Mouse (Mus musculus): Measurements from ENCODE around the gene Cdc16. TPM values are rescaled to one million over a fixed set of nuclear protein-coding genes. Genes with fewer than 3 reads are reported as not detected.

Cdc16 gene
- total and polyA plus RNA-seq, 3 experiments = 55.1 to 94.3 (median 55.6) TPM

- Histone ChIP-seq H3K27me3 (replicated peaks) (no peaks in the 10 kb centered on the region), H3K4me1 (ENCODE audit: control insufficient read depth in 1 of 2, insufficient read depth in 2 of 2) (peaks cover 4 to 37% of the 10 kb centered on the region in 2 experiments; a peak in 3 of 4 replicates), H3K4me2 (ENCODE audit: insufficient read depth, low read depth, poor library complexity, severe bottlenecking) (peak overlapping the region; percentile 52; the same call in 1 of the 2 replicates), H3K9me3 (replicated peaks; ENCODE audit: low read length) (no peaks in the 10 kb centered on the region), H3K9ac (ENCODE audit: insufficient read depth, low read depth) (peak overlapping the region; percentile 84), H3K27ac (ENCODE audit: insufficient read depth, low read depth) (peak overlapping the region; percentile 77), H3K79me2 (replicated peaks; ENCODE audit: control insufficient read depth, extremely low read depth, insufficient read depth, poor library complexity, severe bottlenecking) (peaks cover under 1% of the 10 kb centered on the region; the same call in 1 of the 2 replicates), H3K36me3 (replicated peaks in 1 of 2; ENCODE audit: control insufficient read depth in 1 of 2, insufficient read depth in 1 of 2, low read length in 1 of 2) (peaks cover 17 to 43% of the 10 kb centered on the region in 2 experiments), H3K4me3 (replicated peaks in 1 of 3; ENCODE audit: low read depth in 2 of 3, low read length in 2 of 3, poor library complexity in 1 of 3) (peak overlapping the region; percentile 72 to 75 (median 73))
- in situ Hi-C loops (cut with MboI; ENCODE audit: low pct_ligation_motif_present, low pct_unique_long_range_greater_than_20kb, low sequenced_read_pairs) (loop anchor here (10.0 kb wide), 1 partner anchor 99 kb away; no protein-coding TSS in a partner anchor), dilution Hi-C loops (cut with MboI; ENCODE audit: extremely low pct_ligation_motif_present, extremely low pct_unique_long_range_greater_than_20kb, low sequenced_read_pairs) (no loop called here)
- peak; percentile 96 for DNase-seq (ENCODE audit: extremely low read depth)
- TF ChIP-seq IRF4 (IDR thresholded peaks at IDR 0.05; ENCODE audit: low read depth, low read length) (0 out of 2 replicates have a peak, but pooled peaks have one; percentile 13), KAT2A (IDR thresholded peaks at IDR 0.05; ENCODE audit: insufficient replicate concordance, low read length) (no peak), RAD21 (IDR thresholded peaks at IDR 0.05; ENCODE audit: low read depth, low read length) (peak; percentile 44), NRF1 (IDR thresholded peaks at IDR 0.05; ENCODE audit: low read depth, low read length) (no peak), ELF1 (IDR thresholded peaks at IDR 0.05; ENCODE audit: low read depth, low read length) (no peak), CTCF (conservative IDR thresholded peaks at IDR 0.05 in 1 of 2, IDR thresholded peaks at IDR 0.05 in 1 of 2; ENCODE audit: low read depth in 2 of 2, low read length in 2 of 2) (peak in 1 of 2 experiments; percentile 78; a peak in 2 of 4 replicates), PAX5 (IDR thresholded peaks at IDR 0.05; ENCODE audit: low read length) (no peak), CHD2 (IDR thresholded peaks at IDR 0.05; ENCODE audit: low read length) (peak; percentile 96), SMC3 (IDR thresholded peaks at IDR 0.05; ENCODE audit: low read depth, low read length) (peak; percentile 65), HCFC1 (IDR thresholded peaks at IDR 0.05; ENCODE audit: low read depth, low read length) (peak; percentile 54; the same call in 1 of the 2 replicates), UBTF (IDR thresholded peaks at IDR 0.05; ENCODE audit: low read depth, low read length) (no peak)
Observed at GRCm38 (mm10) chr8:13785764-13786299, 28.4 kb downstream of the Cdc16 start.

- peaks cover 2% of the 10 kb centered on the region; the same call in 1 of the 2 replicates for H3K79me2 ChIP-seq (replicated peaks; ENCODE audit: control insufficient read depth, extremely low read depth, insufficient read depth, poor library complexity, severe bottlenecking)
- TF ChIP-seq ETS1 (conservative IDR thresholded peaks at IDR 0.05; ENCODE audit: low read depth, low read length) (no peak), TCF12 (IDR thresholded peaks at IDR 0.05; ENCODE audit: low read depth, low read length) (no peak), NRF1 (IDR thresholded peaks at IDR 0.05; ENCODE audit: low read depth, low read length) (no peak), KAT2A (IDR thresholded peaks at IDR 0.05; ENCODE audit: insufficient replicate concordance, low read length) (no peak), TBP (conservative IDR thresholded peaks at IDR 0.05; ENCODE audit: low read depth, low read length) (no peak), ZNF384 (IDR thresholded peaks at IDR 0.05; ENCODE audit: low read depth, low read length) (no peak), USF1 (IDR thresholded peaks at IDR 0.05; ENCODE audit: low read depth, low read length) (no peak), SIN3A (IDR thresholded peaks at IDR 0.05; ENCODE audit: low read length) (no peak), MAZ (IDR thresholded peaks at IDR 0.05; ENCODE audit: low read depth, low read length) (no peak), ZC3H11A (IDR thresholded peaks at IDR 0.05; ENCODE audit: low read depth, low read length) (no peak), ZMIZ1 (IDR thresholded peaks at IDR 0.05; ENCODE audit: low read depth, low read length) (no peak), PAX5 (IDR thresholded peaks at IDR 0.05; ENCODE audit: low read length) (no peak)
- H3K9ac ChIP-seq (ENCODE audit: insufficient read depth, low read depth) = no peak overlapping the region
- H3K4me3 ChIP-seq (replicated peaks in 1 of 3; ENCODE audit: low read depth in 2 of 3, low read length in 2 of 3, poor library complexity in 1 of 3) = no peak overlapping the region
- H3K4me2 ChIP-seq (ENCODE audit: insufficient read depth, low read depth, poor library complexity, severe bottlenecking) = no peak overlapping the region
- no peaks in the 10 kb centered on the region for H3K9me3 ChIP-seq (replicated peaks; ENCODE audit: low read length)
- DNase-seq (ENCODE audit: extremely low read depth) = no peak
- peaks cover 2 to 12% of the 10 kb centered on the region in 2 experiments; a peak in 3 of 4 replicates for H3K4me1 ChIP-seq (ENCODE audit: control insufficient read depth in 1 of 2, insufficient read depth in 2 of 2)
- H3K36me3 ChIP-seq (replicated peaks in 1 of 2; ENCODE audit: control insufficient read depth in 1 of 2, insufficient read depth in 1 of 2, low read length in 1 of 2) = peaks cover 25 to 56% of the 10 kb centered on the region in 2 experiments
- dilution Hi-C loops (cut with MboI; ENCODE audit: extremely low pct_ligation_motif_present, extremely low pct_unique_long_range_greater_than_20kb, low sequenced_read_pairs) = no loop called here
- H3K27me3 ChIP-seq (replicated peaks) = no peaks in the 10 kb centered on the region
- H3K27ac ChIP-seq (ENCODE audit: insufficient read depth, low read depth) = no peak overlapping the region
- in situ Hi-C loops (cut with MboI; ENCODE audit: low pct_ligation_motif_present, low pct_unique_long_range_greater_than_20kb, low sequenced_read_pairs) = loop anchor here (10.0 kb wide), 1 partner anchor 95 kb away; no protein-coding TSS in a partner anchor
Observed at GRCm38 (mm10) chr8:13789606-13790005, 32.1 kb downstream of the Cdc16 start.

Measured in CH12.LX (cell line).